In genomic region chr7:133099266-133099665, GRCm38 (mm10) we compare ENCODE assay signal across 12 mouse cellular contexts. TPM values are rescaled to one million over a fixed set of nuclear protein-coding genes. Genes with fewer than 3 reads are reported as not detected.
DNase-seq lines count a peak whose midpoint lies in the region; ATAC-seq and TF ChIP-seq lines count a peak whose summit lies in the region.
"Had no signal": no experiment of that assay in that cellular context is flagged by ENCODE, and none has a peak within 500 bp of the region (broad histone marks: within the 10 kb centered on the region; RNA-seq: fewer than 3 reads in every experiment).

No protein-coding gene starts in this region.

- H3K4me2 ChIP-seq in lung, embryonic 14.5 days = no peak overlapping the region
- H3K4me2 ChIP-seq: forebrain, embryonic 12.5 days; neural tube, embryonic 12.5 days had no signal

- no peak for TF ChIP-seq CTCF in lung, embryonic 14.5 days (IDR thresholded peaks at IDR 0.05; ENCODE audit: low read depth)
- no peak for TF ChIP-seq CTCF in lung, adult 2 months (IDR thresholded peaks at IDR 0.05; ENCODE audit: insufficient read depth, low read length)

- peaks cover 19% of the 10 kb centered on the region; the same call in 1 of the 2 replicates for H3K36me3 ChIP-seq in lung, embryonic 14.5 days (ENCODE audit: insufficient read depth)
- peaks cover 34% of the 10 kb centered on the region for H3K36me3 ChIP-seq in midbrain, embryonic 10.5 days

- TF ChIP-seq POLR2A in lung, adult 2 months (IDR thresholded peaks at IDR 0.05; ENCODE audit: borderline replicate concordance, extremely low read depth, low read depth, low read length) = no peak

- WGBS in lung, embryonic 14.5 days = 34% methylated on average over 4 of the region's 4 CpGs
- WGBS in lung, adult 2 months = 16% methylated on average over 4 of the region's 4 CpGs
- 65% methylated on average over 4 of the region's 4 CpGs for WGBS in midbrain, embryonic 10.5 days

- peaks cover 9% of the 10 kb centered on the region; the same call in 1 of the 2 replicates for H3K4me1 ChIP-seq in lung, embryonic 14.5 days (ENCODE audit: insufficient read depth)
- H3K4me1 ChIP-seq in lung, adult 2 months (ENCODE audit: control insufficient read depth, insufficient read depth, low read length) = peaks cover 19% of the 10 kb centered on the region
- H3K4me1 ChIP-seq in midbrain, embryonic 10.5 days = peaks cover 39% of the 10 kb centered on the region

- H3K9me3 ChIP-seq in lung, embryonic 14.5 days (ENCODE audit: low read depth, low read length) = no peaks in the 10 kb centered on the region
- H3K9me3 ChIP-seq in midbrain, embryonic 10.5 days (replicated peaks) = no peaks in the 10 kb centered on the region
- H3K9me3 ChIP-seq: forebrain, embryonic 12.5 days; neural tube, embryonic 12.5 days had no signal

- no peak for ATAC-seq in lung, embryonic 14.5 days (ENCODE audit: insufficient read depth)

- no peaks in the 10 kb centered on the region for H3K27me3 ChIP-seq in lung, embryonic 14.5 days (ENCODE audit: insufficient read depth, low read length)
- no peaks in the 10 kb centered on the region for H3K27me3 ChIP-seq in midbrain, embryonic 10.5 days (ENCODE audit: low read depth, poor library complexity, severe bottlenecking)
- H3K27me3 ChIP-seq: forebrain, embryonic 12.5 days; neural tube, embryonic 12.5 days had no signal

- peak overlapping the region; percentile 42; the same call in 1 of the 2 replicates for H3K27ac ChIP-seq in lung, embryonic 14.5 days (ENCODE audit: low read depth)
- H3K27ac ChIP-seq in midbrain, embryonic 10.5 days (replicated peaks) = no peak overlapping the region
- H3K27ac ChIP-seq: neural tube, embryonic 12.5 days had no signal

- H3K4me3 ChIP-seq in lung, embryonic 14.5 days (ENCODE audit: low read depth, low read length) = no peak overlapping the region
- no peak overlapping the region for H3K4me3 ChIP-seq in lung, adult 2 months (replicated peaks; ENCODE audit: extremely low read depth, low read depth, low read length)
- no peak overlapping the region for H3K4me3 ChIP-seq in midbrain, embryonic 10.5 days
- H3K4me3 ChIP-seq: forebrain, embryonic 12.5 days; neural tube, embryonic 12.5 days had no signal

- no peak overlapping the region for H3K9ac ChIP-seq in lung, embryonic 14.5 days
- H3K9ac ChIP-seq: forebrain, embryonic 12.5 days; neural tube, embryonic 12.5 days had no signal

- DNase-seq in adrenal gland, postnatal 14 days = peak; percentile 29
- DNase-seq in adrenal gland, postnatal 4 days (ENCODE audit: low spot score in 2 of 2) = no peak
- DNase-seq in lung, embryonic 14.5 days = peak; percentile 66
- DNase-seq in lung, adult 2 months = no peak
- DNase-seq in heart, postnatal 4 days = peak; percentile 39
- peak; percentile 39 to 71 for DNase-seq in lung, postnatal 4 days
- no peak for DNase-seq in midbrain, embryonic 10.5 days (ENCODE audit: low spot score)
- no peak for DNase-seq in left cerebral cortex, adult 9 months (ENCODE audit: low spot score in 2 of 2)
- DNase-seq: liver had no signal

RNA-seq across cellular contexts. Expression of gene Fgfr2, which starts 23.9 kb away (rescaled TPM):
- total RNA-seq in adrenal gland, postnatal 14 days (2021) = 192 and 227 TPM in 2 replicates
- total RNA-seq in adrenal gland, postnatal 4 days (2021) = 100 to 1,000 TPM; 205 to 210 TPM
- 174 and 179 TPM in 2 replicates for polyA plus RNA-seq in lung, embryonic 14.5 days (2014; fragmentation: Nextera tagmentation; extraction: Ambion mirVana)
- 74.1 and 114 TPM in 2 replicates for polyA plus RNA-seq in lung, adult 2 months (2012; rRNA removed)
- 10 to 100 TPM; 10.2 to 10.6 TPM for total RNA-seq in heart, postnatal 4 days (2021)
- 97.0 and 99.3 TPM in 2 replicates for polyA plus RNA-seq in midbrain, embryonic 10.5 days (2016; fragmentation: Nextera tagmentation; extraction: Ambion mirVana)
- total RNA-seq: megakaryocyte-erythroid progenitor cell, adult 5-6 weeks had no signal

RNA-seq across cellular contexts. Expression of gene Ctbp2, which starts 24.9 kb away (rescaled TPM):
- 63.2 and 70.6 TPM in 2 replicates for total RNA-seq in adrenal gland, postnatal 14 days (2021)
- total RNA-seq in adrenal gland, postnatal 4 days (2021) = 10 to 100 TPM; 86.7 to 94.1 TPM
- 124 and 128 TPM in 2 replicates for polyA plus RNA-seq in lung, embryonic 14.5 days (2014; fragmentation: Nextera tagmentation; extraction: Ambion mirVana)
- 65.2 and 65.8 TPM in 2 replicates for polyA plus RNA-seq in lung, adult 2 months (2012; rRNA removed)
- 10 to 100 TPM; 56.0 to 65.3 TPM for total RNA-seq in heart, postnatal 4 days (2021)
- 113 and 118 TPM in 2 replicates for polyA plus RNA-seq in midbrain, embryonic 10.5 days (2016; fragmentation: Nextera tagmentation; extraction: Ambion mirVana)

Comparison
In these comparisons a context has a peak if more than half of its experiments do, and no peak if none do; other contexts are left out.
1. DNase-seq: peak in adrenal gland, postnatal 14 days (single experiment), lung, embryonic 14.5 days (single experiment), heart, postnatal 4 days (single experiment) and lung, postnatal 4 days (2 of 2); none in adrenal gland, postnatal 4 days (0 of 2), lung, adult 2 months (single experiment), midbrain, embryonic 10.5 days (single experiment) and left cerebral cortex, adult 9 months (0 of 2).
2. RNA of gene Fgfr2, which starts 23.9 kb away (total RNA-seq): 192 to 227 TPM in adrenal gland, postnatal 14 days and 205 to 210 TPM in adrenal gland, postnatal 4 days; 10.2 to 10.6 TPM in heart, postnatal 4 days; every median in the first group is over 10 times any median in the second.